Mouse (Mus musculus) lung, postnatal 14 days (tissue): ENCODE results near the gene Spata2.

Experiments
- DNase-seq: peaks from one replicate; pipeline ENCODE4 v3.0.0; 2021

Gene Spata2

GRCm38 (mm10) chr2:167492713-167493636, at the start of gene Spata2:
TSS of gene Spata2 (minus strand) at chr2:167492887.
- peak; percentile 96 for DNase-seq

DNA sequence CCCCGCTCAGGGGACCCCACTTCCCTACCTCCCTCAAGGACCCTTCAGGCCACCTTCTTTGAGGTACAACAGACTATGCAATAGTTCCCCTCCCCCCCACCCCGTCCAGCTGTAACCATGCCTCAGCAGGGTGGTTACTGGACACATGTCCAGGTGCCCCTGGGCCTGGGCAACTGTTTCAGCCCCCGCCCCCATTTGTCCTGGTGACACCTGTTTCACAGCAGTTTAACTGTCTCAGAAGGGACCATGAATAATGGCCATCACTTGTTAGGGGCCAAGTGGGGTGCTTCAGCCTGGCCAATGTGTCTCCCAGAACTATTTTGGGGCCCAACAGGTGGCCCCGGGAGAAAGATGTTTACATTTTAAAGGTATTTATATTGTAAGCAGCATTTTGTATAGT, 49.7 kb upstream of the Spata2 start:
- no peak for DNase-seq

DNA sequence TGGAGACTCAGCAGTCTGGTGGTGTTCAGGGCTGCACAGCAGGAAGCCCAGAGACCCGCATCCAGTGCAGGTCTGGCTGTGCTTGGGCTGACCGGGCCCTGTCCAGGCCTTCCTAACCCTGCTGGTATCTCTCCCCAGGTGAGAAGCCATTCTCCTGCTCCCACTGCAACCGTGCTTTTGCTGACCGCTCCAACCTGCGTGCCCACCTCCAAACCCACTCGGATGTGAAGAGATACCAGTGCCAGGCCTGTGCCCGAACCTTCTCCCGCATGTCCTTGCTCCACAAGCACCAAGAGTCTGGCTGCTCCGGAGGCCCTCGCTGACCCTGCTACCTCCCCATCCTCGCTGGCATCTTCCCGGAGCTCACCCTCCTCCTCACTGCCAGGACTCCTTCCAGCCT, 49.1 kb upstream of the Spata2 start:
- no peak for DNase-seq

DNA sequence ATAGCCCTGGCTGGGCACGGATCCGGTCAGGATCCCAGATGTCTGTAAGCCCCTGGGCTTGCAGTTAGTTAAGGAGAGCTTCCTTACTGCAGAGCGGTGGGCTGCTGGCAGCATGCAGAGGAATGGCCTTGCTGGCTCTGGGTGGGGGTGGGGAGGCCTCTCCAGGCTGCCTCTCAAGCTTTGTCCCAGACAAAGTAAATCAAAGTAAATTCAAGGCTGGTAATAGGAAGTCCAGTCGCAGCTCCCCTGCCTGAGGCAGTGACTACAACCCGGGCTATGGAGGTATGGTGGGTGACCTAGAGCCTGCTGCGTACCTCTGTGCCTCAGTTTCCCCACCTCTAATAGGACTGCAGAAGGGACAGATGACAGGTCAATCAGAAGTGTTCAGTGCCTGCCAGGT, 48.6 kb upstream of the Spata2 start:
- DNase-seq: no peak

GRCm38 (mm10) chr2:167540477-167541110, 47.9 kb upstream of the Spata2 start:
- DNase-seq: peak; percentile 24

DNA sequence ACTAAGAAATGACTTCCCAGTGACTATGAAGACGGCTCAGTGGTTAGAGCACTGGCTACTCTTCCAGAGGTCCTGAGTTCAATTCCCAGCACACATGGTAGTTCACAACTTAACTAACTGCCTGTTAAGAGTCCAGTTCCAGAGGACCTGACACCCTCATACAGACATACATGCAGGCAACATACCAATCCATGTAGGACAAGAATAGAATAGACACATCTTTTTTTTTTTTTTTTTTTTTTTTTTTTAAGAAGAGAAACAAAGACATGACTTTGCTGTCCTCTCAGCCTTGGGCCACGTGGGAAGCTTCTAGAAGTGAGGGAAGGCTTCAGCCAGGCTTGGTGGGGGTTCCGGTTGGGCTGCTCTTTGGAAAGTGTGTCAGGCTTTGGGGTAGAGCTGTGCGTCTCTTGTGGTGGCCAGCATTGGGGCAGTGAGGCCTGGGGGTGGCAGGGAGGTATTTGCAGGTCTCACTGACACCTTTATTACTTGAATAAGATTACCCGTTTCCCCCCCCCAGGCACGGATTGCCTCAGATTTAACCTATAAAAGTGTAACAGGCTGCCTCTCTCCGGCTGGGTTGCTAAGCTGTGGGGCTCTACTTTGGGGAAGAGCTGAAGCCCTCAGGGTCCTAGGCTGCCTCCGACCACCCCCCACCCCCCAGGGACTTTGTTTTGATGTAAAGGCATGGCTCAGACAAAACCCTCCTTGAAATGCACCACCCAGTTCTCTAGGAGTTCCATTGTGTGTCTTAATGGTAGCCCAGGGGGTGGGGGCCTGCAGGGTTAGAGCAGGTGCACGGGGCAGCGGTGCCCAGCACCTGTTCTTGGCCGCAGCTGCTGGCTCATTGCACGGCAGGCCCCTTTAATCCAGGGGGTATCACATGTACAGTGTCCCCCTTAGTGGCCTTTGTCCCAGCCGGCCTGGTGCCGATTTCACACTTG, 47.1 kb upstream of the Spata2 start:
- DNase-seq: no peak

DNA sequence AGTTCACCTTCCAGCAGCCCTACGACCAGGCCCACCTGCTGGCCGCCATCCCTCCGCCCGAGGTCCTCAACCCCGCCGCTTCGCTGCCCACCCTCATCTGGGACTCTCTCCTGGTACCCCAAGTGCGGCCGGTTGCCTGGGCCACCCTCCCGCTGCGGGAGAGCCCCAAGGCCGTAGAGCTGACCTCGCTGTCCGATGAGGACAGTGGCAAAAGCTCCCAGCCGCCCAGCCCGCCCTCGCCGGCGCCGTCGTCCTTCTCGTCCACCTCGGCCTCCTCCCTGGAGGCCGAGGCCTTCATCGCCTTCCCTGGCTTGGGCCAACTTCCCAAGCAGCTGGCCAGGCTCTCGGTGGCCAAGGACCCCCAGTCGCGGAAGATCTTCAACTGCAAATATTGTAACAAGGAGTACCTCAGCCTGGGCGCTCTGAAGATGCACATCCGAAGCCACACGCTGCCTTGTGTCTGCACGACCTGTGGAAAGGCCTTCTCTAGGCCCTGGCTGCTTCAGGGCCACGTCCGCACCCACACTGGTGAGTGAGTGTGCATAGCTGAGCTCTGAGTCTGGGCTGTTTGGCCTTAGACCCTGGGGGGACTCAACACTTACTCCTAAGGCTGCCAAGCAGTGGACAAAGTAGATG, 46.1 kb upstream of the Spata2 start:
- no peak for DNase-seq

DNA sequence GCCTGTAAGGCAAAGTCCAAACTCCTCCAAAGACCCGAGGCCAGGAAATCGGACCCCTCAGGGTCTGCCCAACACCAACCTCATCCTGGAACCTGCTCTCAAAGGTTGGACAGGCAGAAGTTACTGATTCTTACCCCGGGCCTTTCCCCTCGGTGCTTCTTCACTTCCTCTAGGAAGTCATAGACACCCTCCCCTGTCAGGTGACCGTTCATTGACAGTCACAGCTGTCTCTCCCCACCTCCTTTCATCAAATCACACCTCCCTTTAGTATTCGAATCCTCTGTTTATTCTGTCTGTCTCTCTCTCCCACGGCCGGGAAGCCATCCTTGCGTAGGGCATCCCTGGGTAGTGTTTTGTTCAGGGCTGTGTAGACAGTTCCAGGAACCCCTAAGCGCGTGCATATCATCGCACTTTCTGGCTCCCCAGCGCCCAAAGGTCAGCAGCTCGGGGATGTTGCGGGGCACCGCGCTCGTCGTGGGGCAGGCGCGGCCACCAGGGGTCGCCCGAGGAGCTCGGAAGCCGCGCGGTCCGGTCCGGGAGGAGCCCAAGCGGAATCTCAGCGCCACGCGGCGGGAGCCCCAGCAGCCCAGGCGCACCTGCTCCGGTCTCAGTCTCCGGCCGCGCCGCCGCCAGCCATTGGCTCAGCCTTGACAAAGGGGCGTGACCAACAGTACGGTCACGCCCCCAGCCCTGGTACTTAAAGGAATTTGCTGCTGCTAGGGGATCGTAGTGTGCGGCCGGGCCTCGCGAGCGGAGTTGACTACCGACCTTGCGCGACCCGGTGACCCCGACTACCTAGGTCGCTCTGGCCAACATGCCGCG, 45.0 kb upstream of the Spata2 start, which contains the start of gene Snai1:
Gene Snai1, plus strand, starts transcription at position 720 of the 822 bp plus-strand sequence.
- peak; percentile 95 for DNase-seq

DNA sequence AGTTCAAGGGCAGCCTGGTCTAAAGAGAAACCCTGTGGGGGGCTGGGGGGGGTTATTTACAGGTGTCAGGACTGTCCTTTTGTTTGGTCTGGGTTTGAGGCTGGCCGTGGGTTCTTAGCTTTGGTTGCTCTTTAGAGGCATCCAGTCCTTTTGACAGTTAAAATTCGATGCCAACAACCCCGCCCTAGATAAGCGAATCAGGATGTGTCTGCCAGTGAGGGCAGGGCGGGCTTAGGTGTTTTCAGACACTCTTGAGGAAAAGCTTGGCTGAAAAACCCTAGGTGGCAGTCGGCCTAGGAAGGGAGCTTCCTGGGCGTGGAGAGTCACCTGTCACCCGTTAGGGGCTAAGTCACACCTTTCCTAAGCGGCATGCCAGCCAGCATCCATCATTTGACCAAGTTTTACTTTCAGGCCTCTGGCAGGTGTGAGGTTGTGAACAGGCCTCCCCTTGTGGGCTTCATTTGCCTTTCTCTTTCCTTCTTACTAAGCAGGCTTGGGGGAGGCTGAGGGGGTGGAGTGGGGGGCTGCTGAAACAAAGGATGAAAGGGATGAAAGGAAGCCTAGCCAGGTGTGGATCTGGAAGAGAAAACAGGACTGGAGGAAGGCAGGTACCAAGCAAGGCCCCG, 43.7 kb upstream of the Spata2 start:
- DNase-seq: no peak

GRCm38 (mm10) chr2:167533880-167534279, 41.2 kb upstream of the Spata2 start:
- no peak for DNase-seq

DNA sequence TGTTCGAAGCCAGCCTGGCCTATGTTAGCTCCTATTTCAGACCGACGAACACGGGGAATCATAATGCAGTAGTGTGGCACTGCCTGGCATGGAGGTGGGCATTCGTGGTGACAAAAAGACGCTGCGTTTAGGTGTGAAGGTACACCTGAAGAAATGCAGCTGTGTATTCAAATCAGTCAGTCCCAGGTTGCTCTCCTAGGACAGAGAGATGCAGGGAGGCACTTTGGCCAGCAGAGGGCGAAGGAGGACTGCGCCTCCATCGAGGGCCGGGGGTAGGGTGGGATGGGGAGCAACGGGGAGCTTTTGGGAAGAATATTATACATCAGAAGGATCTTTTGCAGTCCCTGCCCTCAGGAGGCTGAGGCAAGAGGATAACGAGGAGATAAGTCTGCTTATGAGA, 39.4 kb upstream of the Spata2 start:
- peak; percentile 72 for DNase-seq

- no peak for DNase-seq
Measured at GRCm38 (mm10) chr2:167530536-167530935, 37.8 kb upstream of the Spata2 start.

DNA sequence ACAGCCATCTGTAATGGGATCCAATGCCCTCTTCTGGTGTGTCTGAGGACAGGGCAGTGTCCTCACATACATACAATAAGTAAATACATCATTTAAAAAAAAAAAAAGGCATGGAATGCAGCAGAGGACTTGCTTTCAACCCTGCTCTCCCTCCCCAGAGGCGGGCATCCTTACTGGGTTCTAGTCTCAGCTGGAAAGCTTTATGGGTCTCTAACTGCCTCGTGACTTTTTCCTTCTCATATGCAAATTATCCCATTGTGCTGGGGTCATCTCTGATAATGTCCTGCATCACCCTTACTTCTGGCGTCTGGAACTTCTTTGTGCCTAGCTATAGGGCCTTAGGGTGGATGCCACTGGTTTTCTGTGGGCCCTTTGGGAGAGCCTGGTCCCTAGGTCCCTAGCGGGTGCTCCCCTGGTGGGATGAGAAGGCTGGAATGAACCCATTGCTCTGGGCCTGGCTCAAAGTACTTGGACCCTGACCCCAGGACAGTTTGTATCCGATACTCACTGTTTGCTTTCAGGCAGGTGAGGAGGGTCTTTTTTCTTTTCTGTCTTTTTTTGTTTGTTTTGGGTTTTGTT, 37.3 kb upstream of the Spata2 start:
- DNase-seq: no peak

GRCm38 (mm10) chr2:167528278-167528677, 35.6 kb upstream of the Spata2 start:
- peak; percentile 47 for DNase-seq

- no peak for DNase-seq
Measured at GRCm38 (mm10) chr2:167519606-167520252, 27.0 kb upstream of the Spata2 start.

DNA sequence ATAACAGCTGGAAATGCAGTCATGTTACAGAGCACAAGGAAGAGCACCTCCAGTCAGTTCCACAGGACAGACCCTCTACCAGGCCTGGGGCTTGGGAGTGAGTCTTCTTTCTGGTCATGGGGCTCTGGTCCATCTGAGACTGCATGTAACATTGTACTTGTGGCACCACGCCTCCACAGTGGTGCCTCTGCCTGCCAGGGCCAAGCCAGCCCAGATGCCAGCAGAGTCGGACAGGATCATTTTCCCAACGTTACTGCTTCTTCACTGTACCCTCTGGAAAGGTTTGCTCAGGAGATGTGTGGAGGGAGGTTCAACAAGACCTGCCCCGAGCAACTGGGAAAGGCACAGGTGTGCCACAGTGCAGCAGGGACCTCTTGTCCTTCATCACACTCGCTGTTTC, 23.0 kb upstream of the Spata2 start:
- no peak for DNase-seq

DNA sequence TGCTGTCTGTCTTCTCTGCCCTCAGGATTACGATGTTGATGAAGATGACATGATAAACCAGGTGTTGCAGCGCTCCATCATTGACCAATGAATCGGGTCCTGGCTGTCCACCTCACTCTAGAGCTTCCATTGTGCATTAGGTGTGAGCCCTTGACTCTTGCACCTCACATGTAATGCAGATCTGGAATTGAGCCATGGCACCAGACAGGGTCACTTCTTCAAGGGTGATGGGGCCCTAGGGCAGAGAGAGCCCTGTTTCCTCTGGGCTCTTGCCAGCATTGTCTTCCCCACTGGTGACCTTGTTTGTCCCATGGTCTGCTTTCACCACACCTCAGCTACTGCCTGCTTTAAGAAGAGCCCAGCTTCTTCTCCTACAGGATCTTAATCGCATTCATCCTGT, 22.0 kb upstream of the Spata2 start:
- DNase-seq: no peak

- DNase-seq: no peak
Measured at GRCm38 (mm10) chr2:167512970-167513369, 20.3 kb upstream of the Spata2 start.

DNA sequence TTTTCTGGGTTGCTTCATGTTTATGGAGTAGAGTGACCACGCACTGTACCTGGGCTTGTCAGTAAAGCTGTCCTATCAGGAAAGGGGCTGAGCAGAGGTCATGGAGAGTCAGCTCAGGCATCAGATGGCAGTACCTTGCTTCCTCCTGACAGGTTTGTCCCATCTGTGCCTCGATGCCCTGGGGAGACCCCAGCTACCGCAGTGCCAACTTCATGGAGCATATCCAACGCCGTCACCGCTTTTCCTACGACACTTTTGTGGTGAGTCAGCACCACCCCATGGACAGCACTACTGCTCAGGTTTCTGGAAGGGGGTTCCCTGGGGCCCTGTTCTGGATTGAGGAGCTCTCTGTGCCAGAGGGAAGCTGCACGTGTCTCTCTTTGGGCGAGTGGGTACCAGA, 19.7 kb upstream of the Spata2 start:
- no peak for DNase-seq

DNA sequence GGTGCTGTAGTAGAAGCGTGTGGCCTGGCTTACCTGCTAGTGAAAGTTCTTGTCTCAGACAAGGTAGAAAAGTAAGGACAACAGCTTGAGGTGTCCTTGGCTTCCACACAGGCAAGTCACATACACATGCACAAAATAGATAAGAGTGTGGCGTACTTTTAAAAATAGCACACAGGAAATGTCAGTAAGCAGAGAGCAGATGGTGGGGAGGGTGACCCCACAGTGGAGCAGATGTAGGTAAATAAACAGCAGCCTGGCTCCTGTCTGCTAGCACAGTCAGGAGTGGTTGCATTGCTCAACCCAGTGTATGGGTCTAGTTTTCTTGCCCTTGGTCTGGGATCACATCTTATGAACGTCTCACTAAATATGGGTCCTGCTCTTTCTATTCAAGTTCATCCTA, 17.8 kb upstream of the Spata2 start:
- DNase-seq: no peak
